Mouse (Mus musculus) kidney, embryonic 14.5 days (tissue): ENCODE data around the gene Cebpa. TPM values are rescaled to one million over a fixed set of nuclear protein-coding genes. Genes with fewer than 3 reads are reported as not detected.

Experiments used
- ATAC-seq: fragments of 200-750 bp; cut with Nextera tagmentation; 2 replicates; pipeline ENCODE4 v1.8.0; 2017; ENCODE audit warnings: moderate number of reproducible peaks, mild to moderate bottlenecking, moderate TSS enrichment, moderate library complexity; ENCODE audit not compliant: low FRiP score, low TSS enrichment
- H3K27ac ChIP-seq: fragments of 300-500 bp; sonication (generic); 2 replicates; pipeline ENCODE4 v1.5.1; 2014; ENCODE audit warnings: low read depth, mild to moderate bottlenecking, low read length, moderate library complexity, mixed read lengths
- H3K27me3 ChIP-seq: fragments of 300-500 bp; sonication (generic); 2 replicates; pipeline ENCODE4 v1.6.1; 2014; ENCODE audit warnings: mild to moderate bottlenecking, low read length; ENCODE audit not compliant: control insufficient read depth, insufficient read depth
- H3K36me3 ChIP-seq: fragments of 300-500 bp; sonication (generic); 2 replicates; pipeline ENCODE4 v1.6.1; 2014; ENCODE audit warnings: low read length, mixed read lengths; ENCODE audit not compliant: control insufficient read depth, insufficient read depth
- H3K4me1 ChIP-seq: fragments of 300-500 bp; sonication (generic); 2 replicates; pipeline ENCODE4 v1.6.1; 2014; ENCODE audit warnings: low read length, mixed read lengths; ENCODE audit not compliant: control insufficient read depth, insufficient read depth
- H3K4me2 ChIP-seq: fragments of 300-500 bp; sonication (generic); replicated peaks from 2 replicates; pipeline ENCODE4 v1.6.1; 2014; ENCODE audit warnings: low read depth, mild to moderate bottlenecking, low read length
- H3K4me3 ChIP-seq: fragments of 300-500 bp; sonication (generic); 2 replicates; pipeline ENCODE4 v1.5.1; 2014; ENCODE audit warnings: mild to moderate bottlenecking, low read length
- H3K9ac ChIP-seq: fragments of 300-500 bp; sonication (generic); 2 replicates; pipeline ENCODE4 v1.6.1; 2014; ENCODE audit warnings: low read depth, mild to moderate bottlenecking, low read length, moderate library complexity
- H3K9me3 ChIP-seq: fragments of 300-500 bp; sonication (generic); 2 replicates; pipeline ENCODE4 v1.6.1; 2016; ENCODE audit warnings: low read length; ENCODE audit not compliant: control insufficient read depth
- WGBS: fragments of 180-500 bp; shearing (Covaris S2); extraction: QIAGEN DNeasy Blood & Tissue Kit; methylation state at CpG from one replicate; pipeline ENCODE4 v1.1.7; 2014; 5-methylcytosine and 5-hydroxymethylcytosine counted together
- polyA plus RNA-seq: library from polyadenylated mRNA; unstranded; fragments of >200 nt; fragmentation: Nextera tagmentation; extraction: Ambion mirVana; gene quantifications from 2 replicates; pipeline ENCODE4 v1.2.1, GENCODE M21; 2014

The Cebpa gene
- polyA plus RNA-seq = 0.92 and 1.5 TPM in 2 replicates

GRCm38 (mm10) chr7:35118841-35119413 lies at the start of gene Cebpa:
Cebpa (plus strand) TSS chr7:35119293.
- peak; percentile 91 for ATAC-seq
- H3K4me1 ChIP-seq = peaks cover 16% of the 10 kb centered on the region; the same call in 1 of the 2 replicates
- peak within 1 kb of the TSS; percentile 98 for H3K4me2 ChIP-seq
- no peaks in the 10 kb centered on the region for H3K9me3 ChIP-seq
- peaks cover 63% of the 10 kb centered on the region for H3K27me3 ChIP-seq
- under 1% methylated on average over 50 of the region's 50 CpGs for WGBS
- H3K27ac ChIP-seq = peak within 1 kb of the TSS; percentile 65; the same call in 1 of the 2 replicates
- H3K9ac ChIP-seq = peak within 1 kb of the TSS; percentile 63
- H3K4me3 ChIP-seq = peak within 1 kb of the TSS; percentile 57
- no peaks in the 10 kb centered on the region for H3K36me3 ChIP-seq

- H3K9me3 ChIP-seq = no peaks in the 10 kb centered on the region
- H3K27ac ChIP-seq = no peak overlapping the region
- peaks cover 3% of the 10 kb centered on the region; the same call in 1 of the 2 replicates for H3K4me1 ChIP-seq
- no peaks in the 10 kb centered on the region for H3K27me3 ChIP-seq
- no peak for ATAC-seq
- no peak overlapping the region for H3K4me2 ChIP-seq
- H3K9ac ChIP-seq = no peak overlapping the region
- H3K36me3 ChIP-seq = no peaks in the 10 kb centered on the region
- 53% methylated on average over 5 of the region's 5 CpGs for WGBS
- H3K4me3 ChIP-seq = no peak overlapping the region
Observed at GRCm38 (mm10) chr7:35076645-35077044, 42.4 kb upstream of the Cebpa start.

DNA sequence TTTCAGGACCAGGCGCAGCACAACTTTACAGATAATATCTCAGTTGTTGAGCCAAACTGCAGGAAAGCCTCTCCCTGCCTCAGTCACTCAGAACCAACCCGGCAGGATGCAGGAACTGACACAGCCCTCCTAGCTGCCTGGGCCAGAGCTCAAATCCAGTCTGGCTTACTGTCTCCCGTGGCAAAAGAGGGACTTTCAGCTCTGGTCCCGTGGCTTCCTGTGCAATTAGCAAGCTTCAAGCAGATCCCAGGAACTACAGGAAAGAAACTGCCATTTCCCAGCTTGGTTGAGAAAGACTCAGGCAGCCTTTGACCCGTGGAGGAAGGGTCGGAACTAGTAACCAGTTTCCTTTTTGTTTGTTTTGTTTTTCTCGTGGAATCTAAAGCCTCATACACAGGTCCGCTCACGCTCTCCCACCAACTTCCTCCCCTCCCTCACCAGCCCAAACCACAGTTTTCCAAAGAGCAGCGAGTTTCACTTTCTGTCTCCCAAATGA lies 38.2 kb upstream of the Cebpa start:
- Histone ChIP-seq H3K27ac (peak overlapping the region; percentile 69; the same call in 1 of the 2 replicates), H3K27me3 (0 out of 2 replicates have a peak, but pooled peaks cover 3% of the 10 kb centered on the region), H3K4me1 (peaks cover 3% of the 10 kb centered on the region; the same call in 1 of the 2 replicates), H3K9ac (peak overlapping the region; percentile 9; the same call in 1 of the 2 replicates), H3K9me3 (no peaks in the 10 kb centered on the region), H3K4me3 (no peak overlapping the region), H3K4me2 (no peak overlapping the region; the same call in 1 of the 2 replicates), H3K36me3 (no peaks in the 10 kb centered on the region)
- 14% methylated on average over 10 of the region's 10 CpGs for WGBS
- no peak for ATAC-seq

- no peak for ATAC-seq
- H3K9ac ChIP-seq = no peak overlapping the region
- H3K27ac ChIP-seq = peak overlapping the region; percentile 69; the same call in 1 of the 2 replicates
- H3K9me3 ChIP-seq = no peaks in the 10 kb centered on the region
- H3K27me3 ChIP-seq = 0 out of 2 replicates have a peak, but pooled peaks cover 3% of the 10 kb centered on the region
- WGBS = 77% methylated on average over 9 of the region's 9 CpGs
- H3K36me3 ChIP-seq = no peaks in the 10 kb centered on the region
- H3K4me2 ChIP-seq = no peak overlapping the region; the same call in 1 of the 2 replicates
- peaks cover 7% of the 10 kb centered on the region; the same call in 1 of the 2 replicates for H3K4me1 ChIP-seq
- no peak overlapping the region for H3K4me3 ChIP-seq
Observed at GRCm38 (mm10) chr7:35081406-35082104, 37.5 kb upstream of the Cebpa start.

DNA sequence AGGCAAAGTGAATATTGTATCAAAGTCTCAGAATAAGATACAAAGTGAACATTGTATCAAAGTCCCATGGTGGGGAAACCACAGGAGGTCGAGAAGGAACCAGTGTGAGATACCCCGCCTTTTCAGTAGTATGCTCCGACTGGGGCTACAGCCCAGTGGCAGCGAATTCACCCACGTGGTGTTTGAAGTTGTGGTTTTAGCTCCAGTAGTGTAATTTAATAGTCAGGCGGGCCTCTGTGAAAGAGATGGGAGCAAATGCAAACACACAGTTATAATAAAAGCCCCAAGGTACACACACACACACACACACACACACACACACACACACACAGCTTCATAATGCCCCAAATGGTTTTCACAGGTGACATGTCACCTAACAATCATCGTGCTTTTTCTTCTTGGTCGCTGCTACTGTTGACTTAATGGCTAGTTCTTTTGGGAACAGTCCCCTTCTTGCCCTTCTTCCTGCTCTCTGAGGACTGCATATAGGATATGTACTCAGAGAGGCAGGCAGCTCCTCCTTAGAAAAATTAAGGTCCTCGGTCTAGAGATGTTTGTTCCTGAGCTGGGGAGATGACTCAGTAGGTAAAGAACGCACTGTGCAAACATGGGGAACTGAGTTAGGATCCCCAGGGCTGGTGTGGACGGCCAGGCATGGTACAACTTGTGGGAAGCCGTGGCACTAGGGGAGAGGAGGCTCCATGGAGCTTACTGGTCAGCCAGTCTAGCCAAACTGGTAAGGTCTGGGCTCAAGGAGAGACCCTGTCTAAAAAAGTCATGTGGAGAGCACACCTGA lies 34.3 kb upstream of the Cebpa start:
- Histone ChIP-seq H3K27me3 (0 out of 2 replicates have a peak, but pooled peaks cover 3% of the 10 kb centered on the region), H3K4me1 (peaks cover 13% of the 10 kb centered on the region; the same call in 1 of the 2 replicates), H3K9me3 (no peaks in the 10 kb centered on the region), H3K9ac (no peak overlapping the region), H3K4me2 (no peak overlapping the region), H3K36me3 (no peaks in the 10 kb centered on the region), H3K4me3 (no peak overlapping the region), H3K27ac (no peak overlapping the region)
- 79% methylated on average over 12 of the region's 12 CpGs for WGBS
- ATAC-seq = no peak

DNA sequence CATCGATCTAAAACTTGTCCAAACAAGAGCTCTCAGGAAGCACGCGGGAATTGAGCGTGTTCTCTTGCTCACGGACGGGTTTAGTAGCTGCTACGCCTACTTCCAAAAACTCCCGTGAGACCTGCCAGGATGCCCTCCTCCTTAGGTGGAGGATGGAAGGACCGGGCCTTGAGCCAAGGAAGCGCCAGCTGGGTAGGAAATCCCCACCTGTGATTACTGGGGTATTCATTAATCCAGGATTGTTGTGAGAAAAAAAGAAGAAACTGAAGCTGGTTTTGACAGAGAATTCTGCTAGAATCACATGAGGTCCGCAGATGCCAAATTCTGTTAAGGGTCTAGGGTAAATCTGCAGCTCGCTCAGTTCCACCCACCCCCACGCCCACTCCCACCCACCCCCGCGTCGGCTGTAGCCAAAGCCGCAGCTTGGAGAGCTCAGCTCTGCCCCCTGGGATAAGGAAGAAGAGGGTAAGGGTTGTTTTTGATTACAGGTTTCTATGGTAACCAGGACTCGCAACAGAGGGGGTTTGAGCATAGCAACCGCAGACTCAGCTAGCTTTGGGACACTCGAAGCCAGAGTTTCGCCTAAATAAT lies 32.7 kb upstream of the Cebpa start:
- Histone ChIP-seq H3K4me3 (peak overlapping the region; percentile 23), H3K36me3 (no peaks in the 10 kb centered on the region), H3K27ac (no peak overlapping the region), H3K4me2 (peak overlapping the region; percentile 52), H3K9me3 (no peaks in the 10 kb centered on the region), H3K4me1 (peaks cover 10% of the 10 kb centered on the region; the same call in 1 of the 2 replicates), H3K9ac (peak overlapping the region; percentile 18; the same call in 1 of the 2 replicates), H3K27me3 (0 out of 2 replicates have a peak, but pooled peaks cover 3% of the 10 kb centered on the region)
- ATAC-seq = peak; percentile 77
- WGBS = 2% methylated on average over 21 of the region's 21 CpGs

- Histone ChIP-seq H3K9me3 (no peaks in the 10 kb centered on the region; the same call in 1 of the 2 replicates), H3K4me2 (no peak overlapping the region), H3K36me3 (no peaks in the 10 kb centered on the region), H3K4me1 (0 out of 2 replicates have a peak, but pooled peaks cover 10% of the 10 kb centered on the region), H3K9ac (no peak overlapping the region), H3K27ac (no peak overlapping the region), H3K27me3 (0 out of 2 replicates have a peak, but pooled peaks cover 3% of the 10 kb centered on the region), H3K4me3 (no peak overlapping the region)
- no peak for ATAC-seq
- WGBS = 73% methylated on average over 5 of the region's 5 CpGs
Observed at GRCm38 (mm10) chr7:35090550-35090949, 28.5 kb upstream of the Cebpa start.

GRCm38 (mm10) chr7:35094975-35095678 lies 24.0 kb upstream of the Cebpa start:
- Histone ChIP-seq H3K4me3 (no peak overlapping the region), H3K27me3 (no peaks in the 10 kb centered on the region), H3K9me3 (no peaks in the 10 kb centered on the region; the same call in 1 of the 2 replicates), H3K27ac (no peak overlapping the region), H3K36me3 (no peaks in the 10 kb centered on the region), H3K4me1 (no peaks in the 10 kb centered on the region), H3K9ac (no peak overlapping the region), H3K4me2 (no peak overlapping the region)
- 78% methylated on average over 9 of the region's 9 CpGs for WGBS
- no peak for ATAC-seq
